Mouse (Mus musculus): ENCODE measurements at regions not wholly inside any gene's neighbourhood (a gene's known extent, or its start where the extent isn't known, plus 50 kb on each side); places are given as distances from the start of the nearest gene placed in this dataset.

DNA sequence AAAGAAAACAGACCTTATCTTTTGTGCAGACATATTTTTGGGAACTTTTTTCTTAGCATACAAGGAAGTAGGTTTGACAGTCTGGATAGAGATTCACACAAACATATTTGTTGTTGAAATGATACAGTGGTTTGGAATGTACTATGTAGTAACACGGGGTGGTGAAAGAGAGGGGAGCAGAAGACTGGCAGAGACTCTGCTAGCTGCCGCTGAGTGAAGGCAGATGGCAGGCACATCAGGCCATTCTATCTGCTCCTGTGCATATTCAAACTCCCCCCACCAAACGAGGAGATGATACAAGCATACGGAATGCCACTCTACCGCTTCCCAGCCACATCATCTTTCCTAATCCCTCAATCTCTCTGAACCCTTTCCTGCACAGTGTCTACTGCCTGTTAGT, 279.1 kb upstream of the Spred2 start:
- Histone ChIP-seq H3K27ac (ENCODE audit: insufficient read depth, low read length) (no peak overlapping the region), H3K27me3 (ENCODE audit: control insufficient read depth, insufficient read depth, low read length) (no peaks in the 10 kb centered on the region), H3K4me1 (ENCODE audit: control insufficient read depth, insufficient read depth, low read length) (no peaks in the 10 kb centered on the region), H3K4me3 (replicated peaks; ENCODE audit: insufficient read depth, low read depth, low read length) (no peak overlapping the region)
- TF ChIP-seq POLR2A (IDR thresholded peaks at IDR 0.05; ENCODE audit: borderline replicate concordance, insufficient read depth, low read length) (no peak), CTCF (IDR thresholded peaks at IDR 0.05; ENCODE audit: borderline replicate concordance, insufficient read depth, low read depth, low read length) (no peak)
- DNase-seq, result no peak
- 33% methylated on average over 5 of the region's 5 CpGs for WGBS

DNA sequence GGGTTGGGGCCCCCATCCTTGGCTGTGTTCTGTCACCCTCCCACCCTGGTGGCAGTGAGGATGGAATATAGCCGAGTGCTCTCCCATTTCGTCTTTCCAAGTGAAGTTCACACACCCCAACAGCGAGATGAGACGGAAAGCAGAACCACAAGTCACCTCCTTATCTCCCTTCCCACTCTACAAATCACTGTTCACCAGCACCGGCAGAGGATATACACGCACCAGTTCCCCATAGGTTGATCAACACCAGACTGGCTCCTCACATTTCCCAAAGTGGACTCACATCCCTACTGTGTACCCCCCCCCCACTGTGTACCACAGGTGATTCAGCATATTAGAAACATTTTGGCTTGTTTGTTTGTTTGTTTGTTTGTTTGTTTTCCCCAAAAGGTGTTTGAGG, 272.7 kb upstream of the Spred2 start:
- WGBS, result 93% methylated on average over 6 of the region's 6 CpGs
- H3K4me1 ChIP-seq (ENCODE audit: control insufficient read depth, insufficient read depth, low read length), result no peaks in the 10 kb centered on the region
- no peak overlapping the region for H3K4me3 ChIP-seq (replicated peaks; ENCODE audit: insufficient read depth, low read depth, low read length)
- no peaks in the 10 kb centered on the region for H3K27me3 ChIP-seq (ENCODE audit: control insufficient read depth, insufficient read depth, low read length)
- no peak for DNase-seq
- TF ChIP-seq POLR2A (IDR thresholded peaks at IDR 0.05; ENCODE audit: borderline replicate concordance, insufficient read depth, low read length) (no peak), CTCF (IDR thresholded peaks at IDR 0.05; ENCODE audit: borderline replicate concordance, insufficient read depth, low read depth, low read length) (no peak)
- H3K27ac ChIP-seq (ENCODE audit: insufficient read depth, low read length), result no peak overlapping the region

DNA sequence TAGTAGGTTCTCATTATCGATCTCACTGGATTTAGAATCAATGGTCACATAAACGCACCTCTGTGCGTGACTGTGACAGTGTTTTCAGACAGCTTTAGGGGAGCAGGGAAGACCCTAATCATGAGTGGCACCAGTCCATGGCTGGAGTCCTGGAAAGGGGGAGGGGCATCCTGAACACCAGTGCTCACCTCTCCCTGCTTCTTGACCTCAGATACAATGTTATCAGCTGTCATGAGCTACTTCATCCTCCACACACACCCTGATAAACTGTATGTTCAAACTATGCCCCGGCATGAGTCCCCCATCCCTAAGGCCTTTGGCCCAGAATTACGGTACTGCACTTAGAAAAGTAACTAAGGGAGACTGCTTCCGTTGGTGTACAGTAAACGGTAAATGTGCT, 272.2 kb upstream of the Spred2 start:
- WGBS, result 95% methylated on average over 7 of the region's 7 CpGs
- no peak for DNase-seq
- Histone ChIP-seq H3K4me3 (replicated peaks; ENCODE audit: insufficient read depth, low read depth, low read length) (no peak overlapping the region), H3K27ac (ENCODE audit: insufficient read depth, low read length) (no peak overlapping the region), H3K27me3 (ENCODE audit: control insufficient read depth, insufficient read depth, low read length) (no peaks in the 10 kb centered on the region), H3K4me1 (ENCODE audit: control insufficient read depth, insufficient read depth, low read length) (no peaks in the 10 kb centered on the region)
- no peak for TF ChIP-seq CTCF (IDR thresholded peaks at IDR 0.05; ENCODE audit: borderline replicate concordance, insufficient read depth, low read depth, low read length)

DNA sequence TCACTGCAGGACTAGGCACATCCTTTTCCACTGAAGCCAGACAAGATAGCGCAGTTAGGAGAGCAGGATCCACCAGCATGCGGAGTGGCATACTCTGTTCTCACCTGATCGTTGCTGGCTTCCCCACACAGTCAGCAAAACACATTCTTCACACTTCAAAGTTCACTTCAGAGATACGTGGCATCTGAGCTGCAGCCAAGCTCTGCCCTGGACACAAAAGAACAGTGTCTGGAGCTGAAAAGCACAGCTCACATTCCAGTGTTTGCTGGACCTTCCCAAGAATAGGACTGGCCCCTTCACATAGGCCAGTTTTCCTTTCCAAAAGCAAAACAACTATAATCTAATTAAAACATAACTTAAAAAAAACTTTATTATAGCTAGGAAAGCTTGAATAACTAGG, 264.7 kb upstream of the Spred2 start:
- Histone ChIP-seq H3K4me3 (replicated peaks; ENCODE audit: insufficient read depth, low read depth, low read length) (no peak overlapping the region), H3K27ac (ENCODE audit: insufficient read depth, low read length) (no peak overlapping the region), H3K4me1 (ENCODE audit: control insufficient read depth, insufficient read depth, low read length) (no peaks in the 10 kb centered on the region), H3K27me3 (ENCODE audit: control insufficient read depth, insufficient read depth, low read length) (no peaks in the 10 kb centered on the region)
- no peak for DNase-seq
- 67% methylated on average over 4 of the region's 4 CpGs for WGBS
- TF ChIP-seq POLR2A (IDR thresholded peaks at IDR 0.05; ENCODE audit: borderline replicate concordance, insufficient read depth, low read length), result no peak
- TF ChIP-seq CTCF (IDR thresholded peaks at IDR 0.05; ENCODE audit: borderline replicate concordance, insufficient read depth, low read depth, low read length), result no peak

DNA sequence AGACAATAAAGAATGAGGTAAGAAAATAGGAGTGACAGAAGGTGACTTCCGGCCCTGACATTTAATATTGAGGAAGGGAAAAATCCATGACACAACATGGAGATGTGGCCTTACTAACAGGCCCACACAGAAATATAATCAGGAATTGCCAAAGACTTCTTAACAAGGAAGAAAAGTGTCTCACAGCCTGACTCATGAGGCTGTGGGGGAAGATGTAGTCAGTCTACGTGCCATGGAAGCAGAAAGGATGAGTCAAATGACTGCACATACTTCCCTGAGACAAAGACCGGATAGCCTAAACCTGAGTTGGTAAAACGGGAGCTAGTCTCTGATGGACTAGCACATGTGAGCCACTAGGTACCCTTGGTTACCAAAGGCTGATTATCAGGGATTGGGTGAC, 257.4 kb upstream of the Spred2 start:
- Histone ChIP-seq H3K4me3 (replicated peaks; ENCODE audit: insufficient read depth, low read depth, low read length) (no peak overlapping the region), H3K4me1 (ENCODE audit: control insufficient read depth, insufficient read depth, low read length) (no peaks in the 10 kb centered on the region), H3K27me3 (ENCODE audit: control insufficient read depth, insufficient read depth, low read length) (no peaks in the 10 kb centered on the region; the same call in 1 of the 2 replicates), H3K27ac (ENCODE audit: insufficient read depth, low read length) (no peak overlapping the region)
- TF ChIP-seq POLR2A (IDR thresholded peaks at IDR 0.05; ENCODE audit: borderline replicate concordance, insufficient read depth, low read length), result no peak
- no peak for TF ChIP-seq CTCF (IDR thresholded peaks at IDR 0.05; ENCODE audit: borderline replicate concordance, insufficient read depth, low read depth, low read length)
- WGBS, result 92% methylated on average over 4 of the region's 4 CpGs
- DNase-seq, result no peak

DNA sequence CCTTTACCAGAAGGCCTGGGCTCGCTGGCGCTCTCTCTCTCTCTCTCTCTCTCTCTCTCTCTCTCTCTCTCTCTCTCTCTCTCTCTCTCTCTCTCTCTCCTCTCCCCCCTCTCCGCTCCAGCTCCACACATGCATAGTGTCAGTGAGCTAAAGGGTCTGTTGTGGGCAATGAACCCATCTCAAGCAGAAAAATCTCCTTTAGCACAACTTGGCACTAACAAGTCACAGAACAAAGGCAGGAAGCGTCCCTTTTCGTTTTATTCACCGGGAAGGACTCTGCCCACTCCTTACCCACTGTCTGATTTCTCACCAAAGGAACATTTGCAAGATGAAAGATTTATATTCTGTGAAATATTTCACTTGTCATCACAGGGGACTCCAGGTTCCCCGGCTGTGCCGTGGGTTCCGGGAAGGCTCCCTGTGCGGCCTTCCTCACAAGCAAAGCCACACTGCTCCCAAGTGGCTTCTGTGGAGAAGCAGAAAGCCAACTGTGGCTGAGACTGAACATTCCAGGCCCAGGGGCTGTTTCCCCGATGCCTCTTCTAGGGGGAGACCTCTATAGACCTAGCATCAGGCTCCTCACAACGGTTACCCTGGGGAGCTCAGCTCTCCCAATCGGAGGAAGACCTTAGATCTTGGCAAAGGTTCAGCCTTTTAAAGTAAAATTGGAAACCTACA, 253.2 kb upstream of the Spred2 start:
- H3K27me3 ChIP-seq (ENCODE audit: control insufficient read depth, insufficient read depth, low read length), result no peaks in the 10 kb centered on the region; the same call in 1 of the 2 replicates
- 20% methylated on average over 13 of the region's 13 CpGs for WGBS
- no peak overlapping the region for H3K27ac ChIP-seq (ENCODE audit: insufficient read depth, low read length)
- no peaks in the 10 kb centered on the region for H3K4me1 ChIP-seq (ENCODE audit: control insufficient read depth, insufficient read depth, low read length)
- no peak overlapping the region for H3K4me3 ChIP-seq (replicated peaks; ENCODE audit: insufficient read depth, low read depth, low read length)
- peak; percentile 4 to 17 for DNase-seq
- peak; percentile 34; the same call in 1 of the 2 replicates for TF ChIP-seq CTCF (IDR thresholded peaks at IDR 0.05; ENCODE audit: borderline replicate concordance, insufficient read depth, low read depth, low read length)
- TF ChIP-seq POLR2A (IDR thresholded peaks at IDR 0.05; ENCODE audit: borderline replicate concordance, insufficient read depth, low read length), result no peak

DNA sequence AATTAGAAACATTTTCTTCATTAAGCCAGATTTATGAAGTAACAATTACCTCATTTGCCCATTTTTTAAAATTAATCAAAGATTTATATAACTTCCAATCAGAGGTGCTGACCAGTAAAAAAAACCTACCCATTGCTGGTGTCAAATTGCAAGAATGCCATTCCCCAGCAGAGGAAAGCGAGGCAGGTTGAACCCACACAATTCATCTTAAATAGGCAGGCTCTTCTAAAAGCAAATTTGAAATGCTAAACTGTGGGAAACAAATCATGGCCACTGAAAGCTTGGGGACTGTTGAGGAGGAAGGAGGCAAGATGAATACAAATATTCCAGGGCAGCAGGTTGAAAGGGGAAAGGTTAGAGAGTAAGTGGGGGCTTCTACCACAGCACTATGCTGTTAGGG, 251.2 kb upstream of the Spred2 start:
- no peaks in the 10 kb centered on the region for H3K4me1 ChIP-seq (ENCODE audit: control insufficient read depth, insufficient read depth, low read length)
- H3K27ac ChIP-seq (ENCODE audit: insufficient read depth, low read length), result no peak overlapping the region
- TF ChIP-seq POLR2A (IDR thresholded peaks at IDR 0.05; ENCODE audit: borderline replicate concordance, insufficient read depth, low read length) (no peak), CTCF (IDR thresholded peaks at IDR 0.05; ENCODE audit: borderline replicate concordance, insufficient read depth, low read depth, low read length) (no peak)
- DNase-seq, result no peak
- H3K27me3 ChIP-seq (ENCODE audit: control insufficient read depth, insufficient read depth, low read length), result no peaks in the 10 kb centered on the region; the same call in 1 of the 2 replicates
- WGBS, result 95% methylated on average over 1 of the region's 1 CpGs
- H3K4me3 ChIP-seq (replicated peaks; ENCODE audit: insufficient read depth, low read depth, low read length), result no peak overlapping the region

DNA sequence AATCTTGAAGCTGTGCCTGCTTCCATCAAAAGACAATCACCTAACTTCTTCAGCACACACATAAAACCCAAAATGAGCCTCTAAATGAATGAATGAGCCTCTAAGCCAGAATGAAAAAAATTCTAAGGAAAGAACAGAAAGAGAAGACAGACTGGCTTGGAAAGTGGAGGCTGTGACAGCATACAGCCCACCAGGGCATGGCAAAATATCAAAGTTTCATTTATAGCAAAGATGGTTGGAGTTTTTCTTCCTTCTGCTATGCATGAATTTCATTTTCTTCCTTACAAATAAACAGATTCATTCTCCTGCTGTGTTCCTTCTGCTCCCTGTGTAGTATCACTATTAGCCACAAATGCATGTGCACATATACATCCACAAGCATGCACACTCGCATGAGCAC, 247.7 kb upstream of the Spred2 start:
- Histone ChIP-seq H3K27ac (ENCODE audit: insufficient read depth, low read length) (no peak overlapping the region), H3K4me3 (replicated peaks; ENCODE audit: insufficient read depth, low read depth, low read length) (no peak overlapping the region), H3K4me1 (ENCODE audit: control insufficient read depth, insufficient read depth, low read length) (no peaks in the 10 kb centered on the region), H3K27me3 (ENCODE audit: control insufficient read depth, insufficient read depth, low read length) (no peaks in the 10 kb centered on the region)
- TF ChIP-seq POLR2A (IDR thresholded peaks at IDR 0.05; ENCODE audit: borderline replicate concordance, insufficient read depth, low read length) (no peak), CTCF (IDR thresholded peaks at IDR 0.05; ENCODE audit: borderline replicate concordance, insufficient read depth, low read depth, low read length) (no peak)
- no peak for DNase-seq
- WGBS, result 97% methylated on average over 1 of the region's 1 CpGs

All from cerebellum, adult 2 months (tissue).